Mouse (Mus musculus) gastrocnemius, adult 2 months (tissue): ENCODE results near the gene Adcy10. TPM values are rescaled to one million over a fixed set of nuclear protein-coding genes. Genes with fewer than 3 reads are reported as not detected.

Experiments
- DNase-seq: peaks from one replicate; pipeline ENCODE4 v3.0.0; 2022
- H3K27ac ChIP-seq: fragments of 200-600 bp; 2 replicates; pipeline ENCODE4 v1.8.1; 2022; ENCODE audit warnings: mild to moderate bottlenecking
- H3K4me3 ChIP-seq: fragments of 200-600 bp; 2 replicates; pipeline ENCODE4 v1.8.1; 2022; ENCODE audit warnings: mild to moderate bottlenecking, moderate library complexity
- CTCF ChIP-seq: fragments of 200-600 bp; IDR thresholded peaks from 2 replicates; pipeline ENCODE4 v1.8.1; 2022; ENCODE audit warnings: antibody characterized with exemption, mild to moderate bottlenecking, moderate library complexity
- intact Hi-C: fragments of 180-260 bp; cut with DNase I; formaldehyde crosslinking; loops from one replicate; pipeline ENCODE4 v1.15.1; 2025
- total RNA-seq, 2 experiments: library from RNA; stranded (reverse); gene quantifications; 2 replicates each; pipeline ENCODE4 v1.2.3; 2021

Gene Adcy10
- total RNA-seq, 2 experiments from 2014 or later = not detected

GRCm38 (mm10) chr1:165592295-165593082, 107.5 kb downstream of the Adcy10 start:
- no peak for TF ChIP-seq CTCF
- DNase-seq = peak; percentile 88
- H3K4me3 ChIP-seq = no peak overlapping the region
- H3K27ac ChIP-seq = peak overlapping the region; percentile 78
- intact Hi-C loops = no loop called here

GRCm38 (mm10) chr1:165594699-165595421, 109.9 kb downstream of the Adcy10 start:
- no peak for TF ChIP-seq CTCF
- H3K4me3 ChIP-seq = peak overlapping the region; percentile 55
- peak overlapping the region; percentile 87 for H3K27ac ChIP-seq
- intact Hi-C loops = loop anchor here (2.0 kb wide), 1 partner anchor 24 kb away; no protein-coding TSS in a partner anchor
- peak; percentile 72 for DNase-seq

GRCm38 (mm10) chr1:165601775-165602280, 116.8 kb downstream of the Adcy10 start:
- TF ChIP-seq CTCF = no peak
- Histone ChIP-seq H3K4me3 (no peak overlapping the region), H3K27ac (no peak overlapping the region)
- intact Hi-C loops = no loop called here
- no peak for DNase-seq

GRCm38 (mm10) chr1:165603218-165603617, 118.2 kb downstream of the Adcy10 start:
- intact Hi-C loops = no loop called here
- no peak overlapping the region; the same call in 1 of the 2 replicates for H3K27ac ChIP-seq

GRCm38 (mm10) chr1:165604203-165604602, 119.2 kb downstream of the Adcy10 start:
- intact Hi-C loops = no loop called here

More at GRCm38 (mm10) chr1:165603218-165603617, 118.2 kb downstream of the Adcy10 start:
- no peak for DNase-seq
- no peak overlapping the region for H3K4me3 ChIP-seq
- no peak for TF ChIP-seq CTCF

GRCm38 (mm10) chr1:165605108-165605507, 120.1 kb downstream of the Adcy10 start:
- intact Hi-C loops = no loop called here
- no peak for TF ChIP-seq CTCF
- Histone ChIP-seq H3K4me3 (no peak overlapping the region), H3K27ac (no peak overlapping the region)
- DNase-seq = no peak

More at GRCm38 (mm10) chr1:165604203-165604602, 119.2 kb downstream of the Adcy10 start:
- TF ChIP-seq CTCF = no peak
- Histone ChIP-seq H3K27ac (peak overlapping the region; percentile 48), H3K4me3 (no peak overlapping the region)
- DNase-seq = no peak

GRCm38 (mm10) chr1:165605774-165606173, 120.8 kb downstream of the Adcy10 start:
- no peak for TF ChIP-seq CTCF
- H3K27ac ChIP-seq = no peak overlapping the region
- H3K4me3 ChIP-seq = no peak overlapping the region
- DNase-seq = peak; percentile 43
- intact Hi-C loops = no loop called here

- Histone ChIP-seq H3K4me3 (no peak overlapping the region), H3K27ac (no peak overlapping the region)
- intact Hi-C loops = no loop called here
- no peak for TF ChIP-seq CTCF
- DNase-seq = no peak
These were observed 123.9 kb downstream of the Adcy10 start for GRCm38 (mm10) chr1:165608904-165609303.

GRCm38 (mm10) chr1:165609495-165610320, 124.7 kb downstream of the Adcy10 start:
- TF ChIP-seq CTCF = no peak

GRCm38 (mm10) chr1:165610321-165610999, 125.5 kb downstream of the Adcy10 start:
- no peak for TF ChIP-seq CTCF
- no peak for DNase-seq
- H3K27ac ChIP-seq = peak overlapping the region; percentile 56
- H3K4me3 ChIP-seq = no peak overlapping the region
- intact Hi-C loops = no loop called here

More at GRCm38 (mm10) chr1:165609495-165610320, 124.7 kb downstream of the Adcy10 start:
- H3K4me3 ChIP-seq = no peak overlapping the region
- DNase-seq = no peak
- H3K27ac ChIP-seq = peak overlapping the region; percentile 56; the same call in 1 of the 2 replicates
- intact Hi-C loops = no loop called here

GRCm38 (mm10) chr1:165612714-165613113, 127.7 kb downstream of the Adcy10 start:
- DNase-seq = no peak
- intact Hi-C loops = no loop called here
- TF ChIP-seq CTCF = no peak
- Histone ChIP-seq H3K27ac (no peak overlapping the region), H3K4me3 (no peak overlapping the region)

GRCm38 (mm10) chr1:165613926-165614325, 128.9 kb downstream of the Adcy10 start:
- intact Hi-C loops = no loop called here
- no peak for DNase-seq
- Histone ChIP-seq H3K4me3 (no peak overlapping the region), H3K27ac (no peak overlapping the region)
- no peak for TF ChIP-seq CTCF
